Mouse (Mus musculus) hindbrain, embryonic 11.5 days (tissue): ENCODE data around the gene Dnajc22. TPM values are rescaled to one million over a fixed set of nuclear protein-coding genes. Genes with fewer than 3 reads are reported as not detected.

Experiments used
- polyA plus RNA-seq: library from polyadenylated mRNA; unstranded; fragments of >200 nt; fragmentation: Nextera tagmentation; extraction: Ambion mirVana; gene quantifications from 2 replicates; pipeline ENCODE4 v1.2.1, GENCODE M21; 2014

The Dnajc22 gene
- polyA plus RNA-seq, 1 experiment from 2014 or later: 3.3 TPM

Other genes starting within 250 kb of the Dnajc22 start
- gene Kmt2d, start 222.0 kb upstream of the Dnajc22 start, polyA plus RNA-seq: 13.7 and 20.5 TPM in 2 replicates
- gene Rhebl1, start 198.6 kb upstream of the Dnajc22 start, polyA plus RNA-seq: 13.4 and 17.8 TPM in 2 replicates
- gene Dhh, start 194.6 kb upstream of the Dnajc22 start, polyA plus RNA-seq: 0.56 and 0.68 TPM in 2 replicates
- 9.4 and 13.4 TPM in 2 replicates for gene Lmbr1l, start 174.9 kb upstream of the Dnajc22 start, polyA plus RNA-seq
- 1,792 and 1,905 TPM in 2 replicates for gene Tuba1b, start 158.6 kb upstream of the Dnajc22 start, polyA plus RNA-seq
- not detected in 2 replicates for gene Gm49450, start 139.6 kb upstream of the Dnajc22 start, polyA plus RNA-seq
- gene Tuba1a, start 139.5 kb upstream of the Dnajc22 start, polyA plus RNA-seq: 8,897 and 9,833 TPM in 2 replicates
- gene Tuba1c, start 63.3 kb upstream of the Dnajc22 start, polyA plus RNA-seq: 93.2 and 95.2 TPM in 2 replicates
- 17.2 and 20.9 TPM in 2 replicates for gene Prph, start 38.0 kb upstream of the Dnajc22 start, polyA plus RNA-seq
- gene Troap, start 18.6 kb upstream of the Dnajc22 start, polyA plus RNA-seq: 19.1 and 22.9 TPM in 2 replicates
- gene C1ql4, start 5.4 kb upstream of the Dnajc22 start, polyA plus RNA-seq: 10.2 and 12.4 TPM in 2 replicates
- gene Spats2, start 32.7 kb downstream of the Dnajc22 start, polyA plus RNA-seq: 59.5 and 64.9 TPM in 2 replicates
- 0.12 and 0.14 TPM in 2 replicates for gene Kcnh3, start 131.7 kb downstream of the Dnajc22 start, polyA plus RNA-seq
- 184 and 193 TPM in 2 replicates for gene Mcrs1, start 158.8 kb downstream of the Dnajc22 start, polyA plus RNA-seq
- 41.9 and 45.7 TPM in 2 replicates for gene Prpf40b, start 201.9 kb downstream of the Dnajc22 start, polyA plus RNA-seq
- gene Fam186b, start 202.7 kb downstream of the Dnajc22 start, polyA plus RNA-seq: 0.22 and 0.29 TPM in 2 replicates